Mouse (Mus musculus) ES-E14 (cell line): Measurements from ENCODE around the gene Snap91.

Experiments
- CHD2 ChIP-seq: IDR thresholded peaks from 2 replicates; pipeline ENCODE4 v1.6.1; 2014; ENCODE audit warnings: mild to moderate bottlenecking, low read depth, low read length, inconsistent platforms
- HCFC1 ChIP-seq: IDR thresholded peaks from 2 replicates; pipeline ENCODE4 v1.6.1; 2012; ENCODE audit warnings: low read length, inconsistent platforms, borderline replicate concordance; ENCODE audit not compliant: insufficient read depth
- ZNF384 ChIP-seq: IDR thresholded peaks from 2 replicates; pipeline ENCODE4 v1.6.1; 2012; ENCODE audit warnings: low read depth, low read length, inconsistent platforms

- no peak for TF ChIP-seq ZNF384
- no peak for TF ChIP-seq HCFC1
- no peak for TF ChIP-seq CHD2
Observed at GRCm38 (mm10) chr9:86729811-86730210, 150.6 kb downstream of the Snap91 start.
